Mouse (Mus musculus) hindbrain, postnatal 0 days (tissue): ENCODE results near the gene Kirrel3. TPM values are rescaled to one million over a fixed set of nuclear protein-coding genes. Genes with fewer than 3 reads are reported as not detected.

Experiments used
- ATAC-seq: fragments of 200-750 bp; cut with Nextera tagmentation; 2 replicates; pipeline ENCODE4 v1.8.0; 2017; ENCODE audit warnings: mild to moderate bottlenecking, moderate TSS enrichment, moderate library complexity
- DNase-seq: peaks from one replicate; pipeline ENCODE4 v3.0.0-alpha.2; 2015; ENCODE audit warnings: low spot score
- H3K27ac ChIP-seq: fragments of 300-500 bp; sonication (generic); 2 replicates; pipeline ENCODE4 v1.5.1; 2014; ENCODE audit warnings: mild to moderate bottlenecking
- H3K27me3 ChIP-seq: fragments of 300-500 bp; sonication (generic); 2 replicates; pipeline ENCODE4 v1.6.1; 2014; ENCODE audit warnings: low read length, mixed read lengths; ENCODE audit not compliant: insufficient read depth
- H3K36me3 ChIP-seq: fragments of 300-500 bp; sonication (generic); 2 replicates; pipeline ENCODE4 v1.6.1; 2014; ENCODE audit warnings: low read length, mixed read lengths; ENCODE audit not compliant: insufficient read depth
- H3K4me1 ChIP-seq: fragments of 300-500 bp; sonication (generic); 2 replicates; pipeline ENCODE4 v1.6.1; 2014; ENCODE audit warnings: antibody characterized with exemption, low read length, mixed read lengths; ENCODE audit not compliant: insufficient read depth
- H3K4me2 ChIP-seq: fragments of 300-500 bp; sonication (generic); 2 replicates; pipeline ENCODE4 v1.6.1; 2014; ENCODE audit warnings: low read depth, mild to moderate bottlenecking, low read length, moderate library complexity, mixed read lengths
- H3K4me3 ChIP-seq: fragments of 300-500 bp; sonication (generic); 2 replicates; pipeline ENCODE4 v1.5.1; 2014; ENCODE audit warnings: low read length
- H3K9ac ChIP-seq: fragments of 300-500 bp; sonication (generic); replicated peaks from 2 replicates; pipeline ENCODE4 v1.6.1; 2014; ENCODE audit warnings: mild to moderate bottlenecking, low read length, moderate library complexity, mixed read lengths
- H3K9me3 ChIP-seq: fragments of 300-500 bp; sonication (generic); 2 replicates; pipeline ENCODE4 v1.6.1; 2016; ENCODE audit warnings: low read length, mixed read lengths
- CTCF ChIP-seq: IDR thresholded peaks from 2 replicates; pipeline ENCODE4 v1.5.1; 2016; ENCODE audit warnings: antibody characterized with exemption, control low read depth, low read depth
- WGBS: fragments of 180-500 bp; shearing (Covaris S2); extraction: QIAGEN DNeasy Blood & Tissue Kit; methylation state at CpG from one replicate; pipeline ENCODE4 v1.1.7; 2014; 5-methylcytosine and 5-hydroxymethylcytosine counted together
- polyA plus RNA-seq: library from polyadenylated mRNA; unstranded; fragments of >200 nt; fragmentation: Nextera tagmentation; extraction: Ambion mirVana; gene quantifications from 2 replicates; pipeline ENCODE4 v1.2.1, GENCODE M21; 2015
- total RNA-seq: library from RNA; depleted of rRNA; stranded (reverse); fragments of >200 nt; gene quantifications from 2 replicates; pipeline ENCODE4 v1.2.3, GENCODE M21; 2014

The Kirrel3 gene
- total and polyA plus RNA-seq, 2 experiments from 2014 or later, result 40.6 to 44.9 TPM

- H3K27me3 ChIP-seq, result no peaks in the 10 kb centered on the region
- ATAC-seq, result no peak
- no peak for DNase-seq
- H3K4me3 ChIP-seq, result no peak overlapping the region
- no peak overlapping the region for H3K27ac ChIP-seq
- TF ChIP-seq CTCF, result no peak
- no peaks in the 10 kb centered on the region for H3K9me3 ChIP-seq
- H3K9ac ChIP-seq, result no peak overlapping the region
- no peaks in the 10 kb centered on the region for H3K36me3 ChIP-seq
- WGBS, result 90% methylated on average over 4 of the region's 4 CpGs
- no peak overlapping the region for H3K4me2 ChIP-seq
- peaks cover 9% of the 10 kb centered on the region; the same call in 1 of the 2 replicates for H3K4me1 ChIP-seq
These were observed 476.6 kb downstream of the Kirrel3 start for GRCm38 (mm10) chr9:34962251-34962650.

- Histone ChIP-seq H3K36me3 (no peaks in the 10 kb centered on the region), H3K4me1 (peaks cover 9% of the 10 kb centered on the region; the same call in 1 of the 2 replicates), H3K4me2 (no peak overlapping the region), H3K27ac (no peak overlapping the region), H3K4me3 (no peak overlapping the region), H3K9ac (no peak overlapping the region), H3K27me3 (no peaks in the 10 kb centered on the region), H3K9me3 (no peaks in the 10 kb centered on the region)
- ATAC-seq (no peak), DNase-seq (no peak)
- no peak for TF ChIP-seq CTCF
- WGBS, result 55% methylated on average over 3 of the region's 3 CpGs
These were observed 477.9 kb downstream of the Kirrel3 start for GRCm38 (mm10) chr9:34963593-34963992.

- H3K4me2 ChIP-seq, result no peak overlapping the region
- no peaks in the 10 kb centered on the region for H3K36me3 ChIP-seq
- no peak overlapping the region for H3K4me3 ChIP-seq
- H3K4me1 ChIP-seq, result peaks cover 9% of the 10 kb centered on the region; the same call in 1 of the 2 replicates
- ATAC-seq, result 0 out of 2 replicates have a peak, but pooled peaks have one; percentile 3
- no peak for TF ChIP-seq CTCF
- H3K27me3 ChIP-seq, result no peaks in the 10 kb centered on the region
- no peak overlapping the region for H3K9ac ChIP-seq
- no peak for DNase-seq
- no peaks in the 10 kb centered on the region for H3K9me3 ChIP-seq
- 0 out of 2 replicates have a peak overlapping the region, but pooled peaks have one; percentile 9 for H3K27ac ChIP-seq
- 61% methylated on average over 14 of the region's 14 CpGs for WGBS
These were observed 478.7 kb downstream of the Kirrel3 start for GRCm38 (mm10) chr9:34964172-34965040.

- Histone ChIP-seq H3K9me3 (no peaks in the 10 kb centered on the region), H3K27ac (0 out of 2 replicates have a peak overlapping the region, but pooled peaks have one; percentile 9), H3K27me3 (no peaks in the 10 kb centered on the region), H3K4me3 (no peak overlapping the region), H3K4me2 (no peak overlapping the region), H3K9ac (no peak overlapping the region), H3K36me3 (no peaks in the 10 kb centered on the region), H3K4me1 (peaks cover 9% of the 10 kb centered on the region; the same call in 1 of the 2 replicates)
- DNase-seq, result peak; percentile 51
- ATAC-seq, result peak; percentile 38; the same call in 1 of the 2 replicates
- TF ChIP-seq CTCF, result no peak
- 7% methylated on average over 4 of the region's 4 CpGs for WGBS
These were observed 479.3 kb downstream of the Kirrel3 start for GRCm38 (mm10) chr9:34965041-34965415.

DNA sequence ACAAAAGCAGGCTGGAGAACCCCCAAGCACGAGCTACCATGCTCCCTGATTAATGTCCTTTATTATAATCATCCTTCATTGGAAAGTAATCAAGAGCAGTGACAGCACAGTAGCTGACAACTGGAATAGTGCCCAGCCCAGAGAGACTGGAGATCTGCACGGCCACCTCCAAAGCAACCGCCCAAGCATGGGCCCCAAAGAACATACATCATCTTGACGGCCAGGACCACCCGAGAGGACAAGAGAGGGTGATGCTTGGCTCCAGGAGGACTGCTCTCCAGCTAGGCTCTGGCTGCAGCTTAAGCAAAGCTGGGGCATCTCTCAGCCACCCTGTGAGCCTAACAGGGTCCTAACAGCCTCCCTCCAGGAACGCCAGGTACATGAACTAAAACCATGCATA, 482.1 kb downstream of the Kirrel3 start:
- 39% methylated on average over 6 of the region's 6 CpGs for WGBS
- H3K27me3 ChIP-seq, result no peaks in the 10 kb centered on the region

DNA sequence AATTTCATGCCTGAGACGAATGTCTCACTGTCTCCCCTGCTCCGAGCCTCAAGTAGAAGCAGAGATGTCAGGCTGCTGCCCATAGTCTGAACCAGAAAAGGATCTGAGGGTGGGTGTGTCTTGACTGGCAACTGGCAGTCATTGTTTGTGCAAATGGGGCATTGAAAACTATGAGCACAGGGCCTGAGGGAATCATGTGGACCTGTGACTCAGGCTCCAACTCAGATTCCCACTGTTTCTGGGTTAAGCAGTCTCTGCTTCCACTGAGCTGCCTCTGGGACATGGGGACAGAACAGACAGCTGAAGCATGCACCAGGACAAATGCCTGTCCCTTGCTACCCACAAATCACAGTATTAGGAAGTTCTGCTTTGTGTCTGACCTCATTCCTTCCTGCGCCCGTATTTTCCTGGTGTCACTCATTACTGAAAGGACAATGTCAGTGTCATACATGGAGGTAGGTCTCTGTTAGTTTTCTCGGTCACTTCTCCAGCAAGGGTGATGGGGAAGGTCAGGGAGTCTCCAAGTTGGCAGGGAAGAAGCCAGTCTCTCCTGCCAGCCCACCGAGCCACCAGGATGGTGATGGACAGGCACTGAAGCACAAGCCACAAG, 484.3 kb downstream of the Kirrel3 start:
- DNase-seq (no peak), ATAC-seq (no peak; the same call in 1 of the 2 replicates)
- 53% methylated on average over 6 of the region's 6 CpGs for WGBS

More for the DNA sequence above, 482.1 kb downstream of the Kirrel3 start:
- peak; percentile 45 for DNase-seq
- H3K27ac ChIP-seq, result no peak overlapping the region
- peaks cover 16% of the 10 kb centered on the region for H3K4me1 ChIP-seq
- no peak overlapping the region for H3K4me2 ChIP-seq
- H3K36me3 ChIP-seq, result no peaks in the 10 kb centered on the region
- TF ChIP-seq CTCF, result no peak
- H3K9ac ChIP-seq, result no peak overlapping the region
- no peak overlapping the region for H3K4me3 ChIP-seq
- no peak for ATAC-seq
- H3K9me3 ChIP-seq, result no peaks in the 10 kb centered on the region

More for the DNA sequence above, 484.3 kb downstream of the Kirrel3 start:
- no peak overlapping the region; the same call in 1 of the 2 replicates for H3K9ac ChIP-seq
- no peaks in the 10 kb centered on the region for H3K36me3 ChIP-seq
- no peak overlapping the region for H3K4me3 ChIP-seq
- H3K27ac ChIP-seq, result no peak overlapping the region
- H3K4me2 ChIP-seq, result no peak overlapping the region
- H3K27me3 ChIP-seq, result no peaks in the 10 kb centered on the region
- TF ChIP-seq CTCF, result no peak
- H3K4me1 ChIP-seq, result peaks cover 12% of the 10 kb centered on the region
- no peaks in the 10 kb centered on the region for H3K9me3 ChIP-seq
